Mouse (Mus musculus): ENCODE results near the gene Sf3b3.
"Not testable (repeated sequence)": the region's sequence is repeated elsewhere in the genome, so short reads cannot be mapped to it uniquely, and the experiment has no call there.

Gene Sf3b3

DNA sequence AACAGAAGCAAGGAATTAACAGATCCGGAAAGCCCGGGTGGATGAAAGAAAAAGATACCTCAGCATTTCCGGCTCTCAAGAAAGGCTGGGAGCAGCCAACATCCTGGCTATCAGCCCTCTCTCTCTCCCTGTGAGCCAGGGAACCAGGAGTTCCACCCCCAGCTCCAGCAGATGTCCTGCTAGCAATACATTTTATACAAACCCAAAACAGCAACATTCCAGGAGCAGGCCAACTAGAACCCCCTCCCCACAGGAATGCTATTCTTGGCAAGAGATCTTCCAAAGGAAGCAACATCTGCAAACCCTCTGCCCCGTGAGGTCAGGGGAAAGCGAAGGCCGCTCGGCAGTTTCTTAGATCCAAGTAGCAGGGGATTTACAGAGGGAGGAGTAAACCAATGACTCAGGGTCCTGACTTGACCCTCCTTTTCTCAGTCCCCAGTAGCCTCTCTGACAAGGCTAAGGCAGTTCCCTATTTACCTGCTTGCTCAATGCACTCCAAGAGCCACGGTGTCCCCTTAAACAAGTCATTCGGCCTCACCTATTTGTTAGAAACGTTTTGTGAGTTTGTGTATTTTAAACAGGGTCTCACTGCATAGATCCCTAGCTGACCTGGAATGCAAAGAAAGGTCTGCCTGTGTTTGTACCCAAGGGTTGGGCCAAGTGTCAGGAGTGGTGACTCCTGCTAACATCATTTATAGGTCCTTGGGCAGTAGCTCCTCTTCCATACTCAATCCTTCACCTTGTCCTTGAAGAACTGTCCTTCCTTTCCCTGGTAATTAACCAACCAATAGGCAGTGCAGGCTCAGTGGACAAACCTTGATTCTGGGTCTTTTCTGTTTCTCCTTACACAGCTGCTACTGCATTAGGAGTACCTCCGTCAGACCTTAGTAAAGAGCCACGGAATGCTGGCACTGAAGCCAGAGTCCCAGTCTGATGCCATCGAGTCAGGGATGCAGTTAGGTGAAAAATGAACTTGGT lies 37.8 kb downstream of the Sf3b3 start:
- no peak for DNase-seq (ENCODE audit: extremely low read depth, low read depth, low spot score)

DNA sequence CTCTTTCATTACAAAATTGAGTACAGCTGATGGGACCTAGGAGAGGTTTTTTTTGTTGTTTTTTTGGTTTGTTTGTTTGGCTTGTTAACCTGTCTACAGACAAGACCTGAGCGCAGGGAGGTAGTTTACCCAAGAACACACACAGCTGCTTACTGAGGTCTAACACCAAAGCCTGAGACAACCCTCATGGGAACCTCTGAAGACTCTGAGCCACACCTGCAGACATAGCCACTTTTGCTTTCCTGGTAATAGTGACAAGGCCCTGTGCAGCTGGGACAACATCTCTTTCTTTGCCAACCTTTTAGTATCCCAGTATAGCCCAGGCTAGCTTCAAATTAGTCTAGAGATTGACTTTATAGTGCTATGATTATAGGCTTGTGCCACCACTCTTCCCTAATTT lies 40.4 kb downstream of the Sf3b3 start:
- no peak for DNase-seq (ENCODE audit: extremely low read depth, low read depth, low spot score)

- DNase-seq (ENCODE audit: extremely low read depth, low read depth, low spot score) = no peak
Observed at GRCm38 (mm10) chr8:110805669-110806068, 40.9 kb downstream of the Sf3b3 start, which contains the start of gene Il34. Gene Il34, minus strand, starts transcription at chr8:110805924.

DNA sequence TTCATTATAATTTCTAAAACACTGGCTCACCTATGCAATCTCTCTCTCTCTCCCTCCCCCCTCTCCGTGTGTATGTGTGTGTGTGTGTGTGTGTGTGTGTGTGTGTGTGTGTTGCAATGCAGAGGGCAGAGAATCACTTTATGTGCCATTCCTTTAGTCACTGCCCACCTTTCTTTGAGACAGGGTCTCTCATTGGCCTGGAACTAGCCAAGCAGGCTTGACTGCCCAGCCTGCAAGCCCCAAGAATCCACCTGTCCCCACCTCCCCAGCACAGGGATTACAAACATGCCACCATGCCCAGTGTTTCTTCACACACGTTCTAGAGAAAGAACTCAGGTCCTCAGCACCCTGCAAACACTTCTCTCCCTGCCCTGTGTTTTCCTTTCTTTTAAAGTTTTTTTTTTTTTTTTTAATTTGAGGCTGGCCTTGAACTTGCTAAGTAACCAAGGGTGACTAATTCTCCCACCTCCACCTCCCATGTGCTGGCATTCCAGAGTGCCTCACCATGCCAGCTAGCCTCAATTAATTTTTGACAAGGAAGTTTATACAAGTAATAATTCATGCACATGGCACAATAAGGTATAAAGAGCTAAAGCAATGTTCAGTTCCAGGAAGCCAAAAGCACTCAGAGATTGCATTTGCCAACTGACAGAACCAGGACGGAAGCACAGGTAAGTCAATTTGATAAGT lies 41.6 kb downstream of the Sf3b3 start:
- peak; percentile 70 for DNase-seq (ENCODE audit: extremely low read depth, low read depth, low spot score)

GRCm38 (mm10) chr8:110803856-110804255 lies 42.7 kb downstream of the Sf3b3 start:
- DNase-seq (ENCODE audit: extremely low read depth, low read depth, low spot score) = no peak

- no peak for DNase-seq (ENCODE audit: extremely low read depth, low read depth, low spot score)
Observed at GRCm38 (mm10) chr8:110802988-110803387, 43.6 kb downstream of the Sf3b3 start.

- no peak for DNase-seq (ENCODE audit: extremely low read depth, low read depth, low spot score)
Observed at GRCm38 (mm10) chr8:110797086-110797485, 49.5 kb downstream of the Sf3b3 start.

DNA sequence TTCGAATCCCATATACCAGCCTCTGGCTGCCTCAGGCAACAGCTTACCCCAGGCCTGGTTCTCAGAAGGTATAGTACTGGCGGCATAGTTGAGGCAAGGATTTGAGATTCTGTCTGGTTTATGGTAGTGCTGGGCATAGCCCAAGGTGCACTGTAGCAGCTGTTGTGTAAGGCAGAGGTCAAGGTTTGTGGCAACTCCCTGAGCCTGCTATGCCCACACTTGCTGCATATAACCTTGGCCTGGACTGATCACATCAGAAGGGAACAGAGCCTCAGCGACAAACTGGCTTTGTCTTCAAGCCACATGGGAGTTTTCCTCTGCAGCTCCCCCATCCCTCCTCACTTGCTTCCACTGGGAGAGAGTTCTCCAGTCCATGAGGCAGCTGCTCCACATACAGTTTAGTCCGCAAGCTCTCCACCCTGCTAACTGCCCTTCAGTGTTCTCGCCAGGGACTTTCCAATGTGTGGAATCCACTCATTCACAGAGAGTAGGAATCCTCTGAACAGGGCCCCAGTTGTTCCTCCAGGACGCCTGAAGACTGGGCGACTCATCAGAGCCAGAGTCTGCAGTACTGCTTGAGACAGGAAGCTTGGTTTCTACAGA lies 52.1 kb downstream of the Sf3b3 start:
- no peak for DNase-seq (ENCODE audit: extremely low read depth, low read depth, low spot score)

DNA sequence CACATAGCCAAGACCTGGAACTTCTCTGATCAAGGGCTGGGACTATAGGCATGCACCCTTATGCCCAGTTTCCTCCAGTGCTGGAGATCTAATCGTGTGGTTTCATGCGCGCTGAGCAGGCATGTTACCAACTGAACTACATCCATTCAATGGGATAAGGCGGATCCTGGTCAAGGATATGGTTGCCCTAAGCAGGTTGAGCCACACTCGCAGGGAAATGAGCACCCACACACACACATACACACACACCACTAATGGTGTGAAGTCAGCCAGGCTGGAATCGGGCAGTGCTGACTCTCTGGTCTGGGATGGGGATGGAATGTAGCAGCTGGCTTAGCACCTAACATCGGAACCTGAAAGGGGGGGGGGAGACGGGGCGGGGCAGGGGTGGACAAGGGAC lies 52.7 kb downstream of the Sf3b3 start:
- DNase-seq (ENCODE audit: extremely low read depth, low read depth, low spot score) = no peak

DNA sequence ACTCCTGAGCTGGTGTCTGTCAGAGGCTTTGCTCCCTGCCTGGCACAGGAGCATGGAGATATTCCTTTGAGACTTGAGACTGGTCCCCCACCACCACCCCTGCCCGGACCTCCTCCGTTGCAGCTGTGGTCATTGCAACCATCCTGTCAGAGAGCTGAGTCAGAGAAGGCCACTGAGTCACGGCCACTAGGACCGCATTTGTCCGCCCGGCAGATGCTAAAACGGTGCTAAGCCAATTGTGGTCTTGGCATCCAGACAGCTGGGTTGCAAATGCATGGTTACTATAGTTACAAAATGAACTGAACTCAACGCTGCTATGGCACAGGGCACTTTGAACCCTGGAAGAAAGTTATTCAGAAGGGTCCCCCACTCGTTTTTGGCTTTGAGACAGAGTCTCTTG lies 53.1 kb downstream of the Sf3b3 start:
- DNase-seq (ENCODE audit: extremely low read depth, low read depth, low spot score) = no peak

DNA sequence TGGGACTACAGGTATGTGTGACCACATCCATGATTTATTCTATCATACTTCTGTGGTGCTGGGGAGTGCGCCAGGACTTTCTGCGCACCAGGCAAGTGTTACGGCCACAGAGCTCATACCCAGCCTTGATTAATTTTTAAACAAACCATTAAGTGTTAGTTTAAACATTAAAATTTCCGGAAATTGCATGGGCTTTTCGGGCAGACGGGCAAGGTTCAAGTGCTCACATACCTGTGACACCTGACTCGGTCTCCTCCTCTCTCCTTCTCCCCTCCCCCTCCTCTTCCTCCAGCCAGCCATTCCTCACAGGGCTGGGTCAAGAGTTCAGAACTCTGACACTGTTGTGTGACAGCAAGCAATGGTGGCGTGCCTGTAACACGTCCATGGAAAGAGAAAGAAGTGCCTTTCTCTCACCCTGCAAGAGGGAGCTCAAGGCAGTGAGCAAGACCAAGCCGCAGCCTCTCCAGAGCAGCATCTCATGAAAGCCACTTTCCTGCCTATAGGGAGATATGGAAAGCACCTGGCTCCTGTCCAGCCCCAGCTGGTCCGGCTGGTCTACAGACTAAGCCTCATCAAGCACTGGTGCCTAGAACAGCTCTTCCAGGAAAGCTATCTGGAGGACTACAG lies 53.9 kb downstream of the Sf3b3 start:
- no peak for DNase-seq (ENCODE audit: extremely low read depth, low read depth, low spot score)

- DNase-seq (ENCODE audit: extremely low read depth, low read depth, low spot score) = no peak
Observed at GRCm38 (mm10) chr8:110791164-110791563, 55.4 kb downstream of the Sf3b3 start.

DNA sequence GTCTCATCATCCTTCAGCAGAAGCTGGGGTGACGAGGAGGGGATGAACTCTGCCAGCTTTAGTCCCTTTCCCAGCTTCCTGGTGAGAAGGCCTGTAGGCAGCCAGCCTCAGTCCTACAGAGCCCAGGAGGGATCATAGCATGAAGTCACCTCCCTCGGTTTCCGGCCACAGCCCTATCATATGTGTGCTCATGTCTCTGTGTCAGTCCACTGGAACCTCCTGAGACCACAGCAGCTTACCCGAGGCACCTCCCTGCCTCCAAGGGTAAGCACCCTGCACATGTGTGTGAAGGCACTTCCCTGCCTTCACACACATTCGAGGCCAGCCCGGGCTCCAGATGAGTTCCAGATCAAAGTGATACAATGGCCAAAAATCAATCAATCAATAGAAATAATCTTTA lies 56.3 kb downstream of the Sf3b3 start:
- no peak for DNase-seq (ENCODE audit: extremely low read depth, low read depth, low spot score)

DNA sequence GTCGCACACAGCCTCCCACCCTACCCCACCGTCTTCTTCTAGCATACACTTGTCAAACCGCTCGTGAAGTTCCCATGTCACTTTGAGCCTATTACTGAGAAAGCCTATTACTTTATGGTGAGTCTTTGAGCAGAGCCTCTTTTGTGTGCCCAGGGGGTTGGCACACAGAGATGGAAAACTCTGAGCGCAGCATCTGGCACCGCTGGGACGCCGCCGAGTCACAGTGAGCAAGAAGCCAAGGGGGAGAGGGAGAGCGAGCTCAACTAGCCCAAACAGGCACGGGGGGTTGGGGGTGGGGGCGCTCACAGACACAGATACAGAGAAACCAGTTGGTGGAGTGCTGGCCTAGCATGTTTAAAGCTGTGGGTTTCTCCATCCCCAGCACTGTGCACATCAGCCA lies 57.0 kb downstream of the Sf3b3 start:
- no peak for DNase-seq (ENCODE audit: extremely low read depth, low read depth, low spot score)

DNA sequence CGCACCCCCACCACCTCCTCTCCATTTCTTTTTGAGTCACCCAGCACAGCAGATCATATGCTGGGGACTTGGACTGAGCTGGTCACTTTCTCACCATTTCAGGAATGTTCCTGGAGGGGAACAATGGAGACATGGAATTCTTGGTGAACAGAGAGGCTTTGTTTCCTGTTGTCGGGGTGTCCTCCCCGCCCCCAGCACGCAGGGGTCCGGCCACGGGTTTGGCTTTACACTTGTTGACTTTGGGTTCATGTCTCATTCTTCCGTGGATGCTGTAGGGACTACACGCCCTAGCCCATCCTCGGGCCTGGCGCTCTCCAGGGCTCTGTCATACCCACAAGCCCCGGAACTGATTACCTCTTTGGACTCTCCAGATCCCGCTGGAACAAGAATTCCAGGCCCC lies 57.6 kb downstream of the Sf3b3 start:
- no peak for DNase-seq (ENCODE audit: extremely low read depth, low read depth, low spot score)

- peak; percentile 82 for DNase-seq (ENCODE audit: extremely low read depth, low read depth, low spot score)
Observed at GRCm38 (mm10) chr8:110787411-110787954, 59.1 kb downstream of the Sf3b3 start.

DNA sequence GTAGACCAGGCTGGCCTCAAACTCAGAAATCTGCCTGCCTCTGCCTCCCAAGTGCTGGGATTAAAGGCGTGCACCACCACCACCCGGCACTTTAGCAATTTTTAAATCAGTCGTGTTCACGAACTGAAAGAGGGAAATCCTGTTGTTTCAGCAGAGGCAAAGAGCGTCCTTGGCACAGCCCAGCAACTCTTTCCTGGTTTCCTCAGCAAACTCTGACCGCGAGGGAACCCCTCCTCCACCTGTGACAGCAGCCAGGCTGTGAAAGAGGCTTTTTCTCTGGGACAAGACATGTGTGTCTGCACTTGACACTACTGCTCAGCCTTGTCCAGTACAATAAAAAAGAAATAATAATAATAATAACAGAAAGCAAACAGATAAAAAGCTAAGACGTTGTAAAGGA lies 59.7 kb downstream of the Sf3b3 start:
- no peak for DNase-seq (ENCODE audit: extremely low read depth, low read depth, low spot score)

DNA sequence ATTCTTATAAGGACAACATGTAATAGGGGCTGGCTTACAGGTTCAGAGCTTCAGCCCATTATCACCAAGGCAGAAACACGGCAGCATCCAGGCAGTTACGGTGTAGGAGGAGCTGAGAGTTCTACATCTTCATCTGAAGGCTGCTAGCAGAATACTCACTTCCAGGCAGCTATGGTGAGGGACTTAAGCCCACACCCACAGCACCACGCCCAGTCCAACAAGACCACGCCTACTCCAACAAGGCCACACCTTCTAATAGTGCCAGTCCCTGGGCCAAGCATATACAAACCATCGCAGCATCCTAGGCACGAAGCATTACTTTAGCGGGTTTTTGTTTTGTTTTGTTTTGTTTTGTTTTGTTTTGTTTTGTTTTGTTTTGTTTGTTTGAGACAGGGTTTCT lies 60.1 kb downstream of the Sf3b3 start:
- DNase-seq (ENCODE audit: extremely low read depth, low read depth, low spot score) = not testable (repeated sequence)

DNA sequence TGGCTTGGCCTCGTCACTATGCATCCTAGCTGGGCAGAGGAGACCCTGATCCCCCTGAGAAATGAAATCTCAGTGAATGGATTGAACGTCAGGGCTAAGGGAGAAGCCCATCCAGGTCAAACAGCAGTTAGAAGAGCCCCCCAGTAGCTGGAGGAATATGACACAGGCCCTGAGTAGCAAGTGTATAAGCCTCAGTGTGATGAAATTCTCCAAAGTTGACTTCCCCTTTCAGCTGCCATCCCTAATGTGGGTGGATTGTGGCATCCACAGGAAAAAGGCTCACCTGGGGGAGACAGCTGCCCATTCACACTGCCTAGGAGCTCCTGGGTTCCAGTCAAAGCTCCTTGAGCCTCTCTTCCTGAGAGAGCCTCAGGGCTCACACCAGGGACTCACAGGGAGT lies 61.2 kb downstream of the Sf3b3 start:
- DNase-seq (ENCODE audit: extremely low read depth, low read depth, low spot score) = no peak

- peak; percentile 94 for DNase-seq (ENCODE audit: extremely low read depth, low read depth, low spot score)
Observed at GRCm38 (mm10) chr8:110779924-110780718, 66.5 kb downstream of the Sf3b3 start.
